Mouse (Mus musculus) hindbrain, postnatal 0 days (tissue): ENCODE results near the gene Tnfsf8. TPM values are rescaled to one million over a fixed set of nuclear protein-coding genes. Genes with fewer than 3 reads are reported as not detected.
A peak's percentile ranks its signal among the peaks of the same experiment; 100 is the strongest.

Experiments
- ATAC-seq: fragments of 200-750 bp; cut with Nextera tagmentation; 2 replicates; pipeline ENCODE4 v1.8.0; 2017; ENCODE audit warnings: mild to moderate bottlenecking, moderate TSS enrichment, moderate library complexity
- DNase-seq: peaks from one replicate; pipeline ENCODE4 v3.0.0-alpha.2; 2015; ENCODE audit warnings: low spot score
- H3K27ac ChIP-seq: fragments of 300-500 bp; sonication (generic); 2 replicates; pipeline ENCODE4 v1.5.1; 2014; ENCODE audit warnings: mild to moderate bottlenecking
- H3K27me3 ChIP-seq: fragments of 300-500 bp; sonication (generic); 2 replicates; pipeline ENCODE4 v1.6.1; 2014; ENCODE audit warnings: low read length, mixed read lengths; ENCODE audit not compliant: insufficient read depth
- H3K36me3 ChIP-seq: fragments of 300-500 bp; sonication (generic); 2 replicates; pipeline ENCODE4 v1.6.1; 2014; ENCODE audit warnings: low read length, mixed read lengths; ENCODE audit not compliant: insufficient read depth
- H3K4me1 ChIP-seq: fragments of 300-500 bp; sonication (generic); 2 replicates; pipeline ENCODE4 v1.6.1; 2014; ENCODE audit warnings: antibody characterized with exemption, low read length, mixed read lengths; ENCODE audit not compliant: insufficient read depth
- H3K4me2 ChIP-seq: fragments of 300-500 bp; sonication (generic); 2 replicates; pipeline ENCODE4 v1.6.1; 2014; ENCODE audit warnings: low read depth, mild to moderate bottlenecking, low read length, moderate library complexity, mixed read lengths
- H3K4me3 ChIP-seq: fragments of 300-500 bp; sonication (generic); 2 replicates; pipeline ENCODE4 v1.5.1; 2014; ENCODE audit warnings: low read length
- H3K9ac ChIP-seq: fragments of 300-500 bp; sonication (generic); replicated peaks from 2 replicates; pipeline ENCODE4 v1.6.1; 2014; ENCODE audit warnings: mild to moderate bottlenecking, low read length, moderate library complexity, mixed read lengths
- H3K9me3 ChIP-seq: fragments of 300-500 bp; sonication (generic); 2 replicates; pipeline ENCODE4 v1.6.1; 2016; ENCODE audit warnings: low read length, mixed read lengths
- CTCF ChIP-seq: IDR thresholded peaks from 2 replicates; pipeline ENCODE4 v1.5.1; 2016; ENCODE audit warnings: antibody characterized with exemption, control low read depth, low read depth
- WGBS: fragments of 180-500 bp; shearing (Covaris S2); extraction: QIAGEN DNeasy Blood & Tissue Kit; methylation state at CpG from one replicate; pipeline ENCODE4 v1.1.7; 2014; 5-methylcytosine and 5-hydroxymethylcytosine counted together
- polyA plus RNA-seq: library from polyadenylated mRNA; unstranded; fragments of >200 nt; fragmentation: Nextera tagmentation; extraction: Ambion mirVana; gene quantifications from 2 replicates; pipeline ENCODE4 v1.2.1, GENCODE M21; 2015
- total RNA-seq: library from RNA; depleted of rRNA; stranded (reverse); fragments of >200 nt; gene quantifications from 2 replicates; pipeline ENCODE4 v1.2.3, GENCODE M21; 2014

Tnfsf8 gene
- total and polyA plus RNA-seq, 2 experiments from 2014 or later, result 0.04 TPM; not detected in 1

- H3K4me1 ChIP-seq, result no peaks in the 10 kb centered on the region
- 89% methylated on average over 4 of the region's 4 CpGs for WGBS
- no peak overlapping the region for H3K4me2 ChIP-seq
- no peak overlapping the region for H3K27ac ChIP-seq
- no peak for TF ChIP-seq CTCF
- no peaks in the 10 kb centered on the region for H3K36me3 ChIP-seq
- H3K27me3 ChIP-seq, result no peaks in the 10 kb centered on the region
- no peaks in the 10 kb centered on the region for H3K9me3 ChIP-seq
- ATAC-seq (no peak), DNase-seq (no peak)
- H3K9ac ChIP-seq, result no peak overlapping the region
- H3K4me3 ChIP-seq, result no peak overlapping the region
Measured at GRCm38 (mm10) chr4:63859785-63860203, 1.4 kb downstream of the Tnfsf8 start.

- no peak for TF ChIP-seq CTCF
- WGBS, result 75% methylated on average over 7 of the region's 7 CpGs
- Histone ChIP-seq H3K27me3 (no peaks in the 10 kb centered on the region), H3K27ac (no peak overlapping the region), H3K9ac (no peak overlapping the region), H3K4me3 (no peak overlapping the region), H3K4me2 (no peak overlapping the region), H3K9me3 (no peaks in the 10 kb centered on the region), H3K36me3 (no peaks in the 10 kb centered on the region), H3K4me1 (no peaks in the 10 kb centered on the region)
- ATAC-seq, result no peak
- DNase-seq, result no peak
Measured at GRCm38 (mm10) chr4:63858646-63859224, 2.4 kb downstream of the Tnfsf8 start.

- 88% methylated on average over 6 of the region's 6 CpGs for WGBS
- Histone ChIP-seq H3K4me3 (no peak overlapping the region), H3K4me2 (no peak overlapping the region), H3K27me3 (no peaks in the 10 kb centered on the region), H3K9me3 (no peaks in the 10 kb centered on the region), H3K9ac (no peak overlapping the region), H3K27ac (no peak overlapping the region), H3K36me3 (no peaks in the 10 kb centered on the region), H3K4me1 (no peaks in the 10 kb centered on the region)
- no peak for DNase-seq
- no peak for ATAC-seq
- TF ChIP-seq CTCF, result no peak
Measured at GRCm38 (mm10) chr4:63856764-63857163, 4.4 kb downstream of the Tnfsf8 start.

GRCm38 (mm10) chr4:63853782-63854386 lies 7.3 kb downstream of the Tnfsf8 start:
- H3K9me3 ChIP-seq, result no peaks in the 10 kb centered on the region
- H3K27ac ChIP-seq, result no peak overlapping the region

GRCm38 (mm10) chr4:63850082-63850481 lies 11.1 kb downstream of the Tnfsf8 start:
- Histone ChIP-seq H3K36me3 (no peaks in the 10 kb centered on the region), H3K27me3 (no peaks in the 10 kb centered on the region), H3K9me3 (no peaks in the 10 kb centered on the region), H3K9ac (no peak overlapping the region), H3K27ac (no peak overlapping the region), H3K4me2 (no peak overlapping the region), H3K4me1 (no peaks in the 10 kb centered on the region), H3K4me3 (no peak overlapping the region)
- DNase-seq (no peak), ATAC-seq (no peak)
- TF ChIP-seq CTCF, result no peak
- WGBS, result 93% methylated on average over 2 of the region's 2 CpGs

More at GRCm38 (mm10) chr4:63853782-63854386, 7.3 kb downstream of the Tnfsf8 start:
- ATAC-seq (no peak), DNase-seq (peak; percentile 21)
- Histone ChIP-seq H3K4me3 (no peak overlapping the region), H3K4me2 (no peak overlapping the region), H3K27me3 (no peaks in the 10 kb centered on the region), H3K9ac (no peak overlapping the region), H3K36me3 (no peaks in the 10 kb centered on the region), H3K4me1 (no peaks in the 10 kb centered on the region)
- WGBS, result 77% methylated on average over 1 of the region's 1 CpGs
- TF ChIP-seq CTCF, result no peak

GRCm38 (mm10) chr4:63846881-63847597 lies 14.1 kb downstream of the Tnfsf8 start:
- Histone ChIP-seq H3K4me3 (no peak overlapping the region), H3K9ac (no peak overlapping the region)
- 74% methylated on average over 3 of the region's 3 CpGs for WGBS

More at GRCm38 (mm10) chr4:63846881-63847597, 14.1 kb downstream of the Tnfsf8 start:
- no peaks in the 10 kb centered on the region for H3K4me1 ChIP-seq
- no peaks in the 10 kb centered on the region for H3K9me3 ChIP-seq
- no peak overlapping the region for H3K4me2 ChIP-seq
- no peak for TF ChIP-seq CTCF
- ATAC-seq (no peak), DNase-seq (no peak)
- no peak overlapping the region for H3K27ac ChIP-seq
- H3K27me3 ChIP-seq, result no peaks in the 10 kb centered on the region
- H3K36me3 ChIP-seq, result no peaks in the 10 kb centered on the region
